Mouse (Mus musculus): ENCODE data around the gene Cpne4.

DNA sequence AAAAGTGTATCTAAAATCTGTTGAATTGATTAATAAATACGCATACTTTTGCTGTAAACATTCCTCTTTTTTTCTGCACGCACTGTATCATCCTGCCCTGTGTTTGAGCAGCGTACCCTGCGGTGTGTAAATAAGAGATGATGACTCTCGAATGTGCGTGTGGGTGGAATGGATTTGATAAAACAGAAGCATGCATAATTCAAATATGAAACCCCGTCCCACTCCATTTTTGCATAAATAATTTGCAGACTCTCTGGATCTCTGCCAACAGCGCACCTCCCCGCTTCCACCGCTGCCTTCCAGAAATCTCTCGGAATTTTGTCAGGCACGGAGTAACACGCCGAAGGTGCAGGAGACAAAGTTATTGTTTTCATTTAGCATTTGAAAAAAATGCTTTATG is 208.4 kb downstream of the Cpne4 start:
- no peak for TF ChIP-seq POLR2AphosphoS5 (IDR thresholded peaks at IDR 0.05; ENCODE audit: insufficient replicate concordance, low read depth, low read length)
- no peak for TF ChIP-seq CTCF (IDR thresholded peaks at IDR 0.05; ENCODE audit: low read depth, low read length)
- no peak for TF ChIP-seq GATA2 (IDR thresholded peaks at IDR 0.05; ENCODE audit: borderline replicate concordance, low read depth, low read length)
